Mouse (Mus musculus) c-Kit-positive CD71-positive TER-119-positive erythroid progenitor cells, embryonic 14.5 days (primary cell): ENCODE measurements around the gene Nfib.

Experiments
- DNase-seq: peaks from one replicate; pipeline ENCODE4 v3.0.0-alpha.2; 2013; ENCODE audit warnings: low spot score

The Nfib gene

DNA sequence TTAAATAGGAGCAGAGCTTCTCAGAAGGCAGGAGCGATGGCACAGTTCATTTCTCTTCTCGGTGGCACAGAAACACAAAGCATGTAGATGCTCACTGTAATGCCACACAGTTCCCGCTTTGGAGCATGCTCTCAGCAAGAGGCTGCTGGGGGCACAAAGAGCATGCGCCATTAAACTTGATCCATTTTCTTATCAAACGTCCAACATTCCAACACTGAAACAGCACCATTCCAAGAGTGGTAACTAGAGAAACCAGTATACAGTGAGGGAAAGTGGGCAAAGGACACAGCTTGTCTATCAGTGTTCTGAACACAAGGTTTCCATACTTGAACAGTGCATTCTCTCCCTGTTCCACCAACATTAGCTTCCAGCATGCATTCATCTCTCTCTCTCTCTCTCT is 206.3 kb downstream of the Nfib start:
- no peak for DNase-seq

GRCm38 (mm10) chr4:82497671-82498631 is 207.6 kb downstream of the Nfib start:
- no peak for DNase-seq

- DNase-seq = no peak
These were observed 208.4 kb downstream of the Nfib start for GRCm38 (mm10) chr4:82497141-82497566.

GRCm38 (mm10) chr4:82496383-82496782 is 209.2 kb downstream of the Nfib start:
- DNase-seq = no peak

- no peak for DNase-seq
These were observed 209.9 kb downstream of the Nfib start for GRCm38 (mm10) chr4:82495605-82496004.

- no peak for DNase-seq
These were observed 210.7 kb downstream of the Nfib start for GRCm38 (mm10) chr4:82494829-82495228.

DNA sequence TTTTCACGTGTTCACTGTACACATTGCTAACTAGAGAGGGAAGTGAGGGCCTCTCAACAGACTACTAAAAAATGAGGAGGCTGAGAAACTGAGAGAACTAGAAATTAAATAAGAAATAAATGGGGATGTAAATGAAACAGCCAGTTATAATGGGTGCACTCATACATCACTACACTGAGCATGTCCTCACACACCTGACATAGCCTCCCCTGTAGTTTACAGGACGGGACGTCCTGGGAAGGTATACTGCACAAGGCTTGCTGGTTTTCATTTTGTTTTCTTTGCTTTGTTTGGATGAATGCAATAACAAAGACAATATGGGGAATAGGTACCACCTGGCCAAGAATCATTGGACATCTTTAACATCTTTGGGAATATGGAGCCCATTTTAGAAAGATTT is 211.1 kb downstream of the Nfib start:
- DNase-seq = no peak

DNA sequence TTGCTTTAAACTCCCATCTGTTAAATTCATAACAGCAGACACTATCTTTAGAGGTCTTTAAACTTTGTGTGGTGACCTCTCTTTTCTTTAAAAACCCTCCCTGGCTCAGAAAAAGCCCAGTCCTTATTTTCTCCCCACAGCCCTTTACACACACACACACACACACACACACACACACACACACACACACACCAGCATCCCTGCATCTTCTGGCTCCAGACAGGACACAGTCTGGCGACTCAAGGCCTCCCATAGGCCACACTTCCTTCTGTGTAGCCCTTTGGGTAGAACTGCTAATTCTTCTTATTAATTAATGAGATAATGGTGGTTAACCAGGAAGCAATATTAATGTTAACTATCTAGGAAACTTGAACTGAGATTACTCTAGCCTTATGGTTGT is 211.7 kb downstream of the Nfib start:
- no peak for DNase-seq

GRCm38 (mm10) chr4:82493363-82493762 is 212.2 kb downstream of the Nfib start:
- DNase-seq = no peak

- DNase-seq = no peak
These were observed 212.8 kb downstream of the Nfib start for GRCm38 (mm10) chr4:82492737-82493136.

- no peak for DNase-seq
These were observed 215.6 kb downstream of the Nfib start for GRCm38 (mm10) chr4:82489939-82490338.

GRCm38 (mm10) chr4:82485910-82486309 is 219.6 kb downstream of the Nfib start:
- no peak for DNase-seq

DNA sequence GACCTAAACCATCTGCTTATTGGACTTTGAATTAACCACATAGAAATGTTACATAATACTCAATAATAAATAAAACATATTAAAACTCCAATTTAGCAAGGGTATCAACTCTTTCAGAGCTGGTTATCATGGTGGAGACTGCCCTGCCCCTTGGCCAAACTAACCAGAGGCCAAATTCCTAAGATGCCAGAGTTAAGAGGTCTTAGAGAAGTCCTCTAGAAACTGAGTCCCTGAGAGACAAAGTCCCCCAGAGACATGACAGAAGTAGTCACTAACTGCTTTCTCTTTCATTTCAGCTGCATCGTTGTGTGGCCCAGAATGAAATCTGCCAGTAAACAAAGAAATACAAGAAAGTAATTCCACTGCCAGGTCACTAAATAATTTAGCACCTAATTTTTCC is 221.7 kb downstream of the Nfib start:
- DNase-seq = no peak

- DNase-seq = no peak
These were observed 222.3 kb downstream of the Nfib start for GRCm38 (mm10) chr4:82483298-82483697.

DNA sequence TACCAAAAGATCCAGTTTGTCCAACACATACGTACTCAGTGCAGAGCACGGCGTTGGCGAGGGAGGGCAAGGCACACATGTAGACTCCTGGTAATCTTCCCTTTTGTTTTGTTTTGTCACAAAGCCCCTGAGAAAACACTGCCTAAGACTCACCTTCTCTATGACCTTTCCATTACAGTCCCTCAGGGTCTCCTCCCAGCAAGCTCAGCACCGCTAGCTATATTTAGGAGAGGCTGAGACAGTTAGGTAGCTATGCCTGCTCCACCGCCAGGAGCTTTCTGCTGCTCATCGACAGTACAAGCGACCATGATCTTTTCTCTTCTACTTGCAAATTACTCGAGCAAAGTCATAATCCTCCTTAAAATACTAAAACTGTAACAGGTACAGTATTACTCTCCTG is 224.9 kb downstream of the Nfib start:
- DNase-seq = no peak

DNA sequence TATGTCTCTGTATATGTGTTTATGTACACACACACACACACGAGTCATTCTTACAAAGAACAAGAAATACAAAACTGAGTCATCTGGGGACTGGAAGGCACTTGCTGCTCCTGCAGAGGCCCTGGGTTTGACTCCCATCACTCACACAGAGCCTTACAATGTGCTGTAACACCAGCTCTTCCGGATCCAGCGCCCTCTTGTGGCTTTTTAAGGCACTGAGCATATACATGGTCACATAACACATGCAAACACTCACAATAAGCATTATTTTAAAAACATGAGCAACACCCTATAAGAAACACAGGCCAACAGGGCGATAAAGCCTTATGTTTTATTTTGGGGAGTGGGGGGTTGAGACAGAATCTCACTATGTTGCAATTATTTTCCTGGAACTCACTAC is 226.2 kb downstream of the Nfib start:
- no peak for DNase-seq

DNA sequence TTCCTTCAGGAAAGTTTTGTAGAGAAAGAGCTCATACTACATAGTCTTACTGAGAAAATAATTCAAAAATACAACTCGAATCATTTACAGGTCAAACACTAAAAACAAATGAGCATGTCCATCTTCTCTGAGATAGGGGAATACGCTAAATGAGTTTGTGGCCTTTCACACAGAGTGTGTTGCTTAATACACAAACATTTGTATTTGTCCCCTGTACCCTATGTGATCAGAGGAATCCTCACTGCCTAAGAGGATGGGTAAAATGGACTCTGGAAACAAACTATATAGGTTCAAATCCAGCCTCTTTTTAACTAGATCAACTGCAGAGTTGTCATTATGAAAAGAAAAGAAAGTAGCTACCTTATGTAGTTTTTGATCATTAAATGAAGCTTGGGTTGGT is 227.8 kb downstream of the Nfib start:
- no peak for DNase-seq

DNA sequence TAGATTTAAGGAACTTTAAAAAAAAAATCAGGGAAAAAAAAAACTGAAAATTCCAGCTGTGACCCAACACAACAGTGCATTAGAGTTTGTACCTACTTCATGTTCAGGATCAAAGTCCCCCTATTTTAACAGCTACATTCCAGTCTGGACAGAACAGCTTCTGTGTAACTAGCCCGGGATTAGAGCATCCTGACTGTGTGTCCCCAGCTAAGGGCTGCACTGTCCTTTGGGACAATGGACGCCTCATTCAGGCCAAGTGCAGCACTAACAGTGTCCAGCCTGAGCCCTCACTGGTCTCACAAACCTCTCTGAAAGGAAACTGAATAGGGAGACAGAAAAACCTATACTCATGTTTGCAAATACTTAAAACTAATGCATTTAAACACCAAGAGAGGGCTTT is 229.1 kb downstream of the Nfib start:
- no peak for DNase-seq

DNA sequence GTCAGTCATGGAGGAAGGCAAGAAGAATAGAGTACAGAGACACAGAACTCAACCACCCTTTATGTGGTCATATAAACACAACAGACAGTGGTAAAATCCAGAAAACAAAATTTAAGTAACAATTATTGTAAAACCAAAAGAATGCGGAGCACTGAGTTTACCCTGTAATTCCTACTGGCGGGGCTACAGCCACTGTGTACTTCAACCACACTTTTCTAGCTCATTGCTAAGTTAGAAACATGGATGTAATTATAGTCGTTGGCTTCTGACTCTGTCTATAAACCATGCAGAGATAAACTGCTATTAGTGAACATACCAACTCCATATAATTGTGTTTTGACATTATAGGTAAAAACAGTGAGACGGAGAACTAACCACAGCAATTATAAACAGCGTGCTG is 231.2 kb downstream of the Nfib start:
- no peak for DNase-seq

GRCm38 (mm10) chr4:82470938-82471320 is 234.6 kb downstream of the Nfib start:
- DNase-seq = no peak

GRCm38 (mm10) chr4:82470212-82470937 is 235.2 kb downstream of the Nfib start:
- no peak for DNase-seq

DNA sequence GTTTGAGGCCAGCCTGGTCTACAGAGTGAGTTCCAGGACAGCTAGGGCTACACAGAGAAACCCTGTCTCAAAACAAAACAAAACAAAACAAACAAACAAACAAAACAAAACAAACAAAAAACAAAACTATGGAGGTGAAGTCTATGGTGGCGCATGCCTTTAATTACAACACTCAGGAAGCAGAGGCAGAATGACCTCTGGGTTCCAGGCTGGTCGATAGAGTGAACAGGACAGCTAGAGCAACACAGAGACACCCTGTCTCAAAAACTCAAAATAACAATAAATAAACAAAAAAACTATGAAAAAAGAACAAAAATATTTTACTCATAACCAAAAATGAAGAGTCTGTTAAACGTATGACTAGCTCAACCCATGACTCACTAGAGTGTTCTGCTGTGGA is 236.6 kb downstream of the Nfib start:
- DNase-seq = no peak

- DNase-seq = no peak
These were observed 238.8 kb downstream of the Nfib start for GRCm38 (mm10) chr4:82466717-82467116.
